Mouse (Mus musculus): ENCODE data around the gene Nsf. TPM values are rescaled to one million over a fixed set of nuclear protein-coding genes. Genes with fewer than 3 reads are reported as not detected.
A peak's percentile ranks its signal among the peaks of the same experiment; 100 is the strongest.

Gene Nsf
- polyA plus RNA-seq, 1 experiment = 297 TPM

- TF ChIP-seq POLR2A (IDR thresholded peaks at IDR 0.05; ENCODE audit: insufficient read depth, low read depth, low read length) (no peak), CTCF (IDR thresholded peaks at IDR 0.05; ENCODE audit: insufficient read depth, low read depth, low read length) (no peak)
- no peak overlapping the region for H3K4me3 ChIP-seq (ENCODE audit: insufficient read depth, low read depth, low read length)
- peaks cover 6% of the 10 kb centered on the region; the same call in 1 of the 2 replicates for H3K4me1 ChIP-seq (ENCODE audit: control insufficient read depth, insufficient read depth, low read length)
- WGBS = 59% methylated on average over 16 of the region's 16 CpGs
- H3K27ac ChIP-seq (ENCODE audit: insufficient read depth, low read depth, low read length) = no peak overlapping the region
These were observed 101.1 kb downstream of the Nsf start for GRCm38 (mm10) chr11:103852590-103853283.

GRCm38 (mm10) chr11:103848287-103848686 is 105.6 kb downstream of the Nsf start:
- Histone ChIP-seq H3K4me1 (ENCODE audit: control insufficient read depth, insufficient read depth, low read length) (peaks cover under 1% of the 10 kb centered on the region; the same call in 1 of the 2 replicates), H3K27ac (ENCODE audit: insufficient read depth, low read depth, low read length) (no peak overlapping the region), H3K4me3 (ENCODE audit: insufficient read depth, low read depth, low read length) (no peak overlapping the region)
- no peak for TF ChIP-seq POLR2A (IDR thresholded peaks at IDR 0.05; ENCODE audit: insufficient read depth, low read depth, low read length)
- no peak for TF ChIP-seq CTCF (IDR thresholded peaks at IDR 0.05; ENCODE audit: insufficient read depth, low read depth, low read length)
- WGBS = 89% methylated on average over 11 of the region's 11 CpGs

GRCm38 (mm10) chr11:103840834-103841233 is 113.0 kb downstream of the Nsf start:
- TF ChIP-seq POLR2A (IDR thresholded peaks at IDR 0.05; ENCODE audit: insufficient read depth, low read depth, low read length) (no peak), CTCF (IDR thresholded peaks at IDR 0.05; ENCODE audit: insufficient read depth, low read depth, low read length) (no peak)
- H3K4me1 ChIP-seq (ENCODE audit: control insufficient read depth, insufficient read depth, low read length) = peaks cover 12% of the 10 kb centered on the region
- H3K4me3 ChIP-seq (ENCODE audit: insufficient read depth, low read depth, low read length) = no peak overlapping the region
- 23% methylated on average over 11 of the region's 11 CpGs for WGBS
- peak overlapping the region; percentile 67 for H3K27ac ChIP-seq (ENCODE audit: insufficient read depth, low read depth, low read length)

GRCm38 (mm10) chr11:103838955-103839354 is 114.9 kb downstream of the Nsf start:
- H3K4me3 ChIP-seq (ENCODE audit: insufficient read depth, low read depth, low read length) = no peak overlapping the region
- TF ChIP-seq POLR2A (IDR thresholded peaks at IDR 0.05; ENCODE audit: insufficient read depth, low read depth, low read length) (no peak), CTCF (IDR thresholded peaks at IDR 0.05; ENCODE audit: insufficient read depth, low read depth, low read length) (no peak)
- H3K27ac ChIP-seq (ENCODE audit: insufficient read depth, low read depth, low read length) = no peak overlapping the region
- H3K4me1 ChIP-seq (ENCODE audit: control insufficient read depth, insufficient read depth, low read length) = peaks cover 12% of the 10 kb centered on the region
- 70% methylated on average over 2 of the region's 2 CpGs for WGBS

GRCm38 (mm10) chr11:103832331-103832730 is 121.5 kb downstream of the Nsf start:
- WGBS = 86% methylated on average over 4 of the region's 4 CpGs
- no peak for TF ChIP-seq CTCF (IDR thresholded peaks at IDR 0.05; ENCODE audit: insufficient read depth, low read depth, low read length)
- TF ChIP-seq POLR2A (IDR thresholded peaks at IDR 0.05; ENCODE audit: insufficient read depth, low read depth, low read length) = no peak
- H3K27ac ChIP-seq (ENCODE audit: insufficient read depth, low read depth, low read length) = no peak overlapping the region
- H3K4me1 ChIP-seq (ENCODE audit: control insufficient read depth, insufficient read depth, low read length) = no peaks in the 10 kb centered on the region; the same call in 1 of the 2 replicates
- H3K4me3 ChIP-seq (ENCODE audit: insufficient read depth, low read depth, low read length) = no peak overlapping the region

GRCm38 (mm10) chr11:103831766-103832165 is 122.1 kb downstream of the Nsf start:
- 82% methylated on average over 3 of the region's 3 CpGs for WGBS
- TF ChIP-seq CTCF (IDR thresholded peaks at IDR 0.05; ENCODE audit: insufficient read depth, low read depth, low read length) = no peak
- TF ChIP-seq POLR2A (IDR thresholded peaks at IDR 0.05; ENCODE audit: insufficient read depth, low read depth, low read length) = no peak
- no peak overlapping the region for H3K4me3 ChIP-seq (ENCODE audit: insufficient read depth, low read depth, low read length)
- no peaks in the 10 kb centered on the region; the same call in 1 of the 2 replicates for H3K4me1 ChIP-seq (ENCODE audit: control insufficient read depth, insufficient read depth, low read length)
- no peak overlapping the region for H3K27ac ChIP-seq (ENCODE audit: insufficient read depth, low read depth, low read length)

GRCm38 (mm10) chr11:103830476-103830875 is 123.4 kb downstream of the Nsf start:
- Histone ChIP-seq H3K4me1 (ENCODE audit: control insufficient read depth, insufficient read depth, low read length) (no peaks in the 10 kb centered on the region; the same call in 1 of the 2 replicates), H3K27ac (ENCODE audit: insufficient read depth, low read depth, low read length) (no peak overlapping the region), H3K4me3 (ENCODE audit: insufficient read depth, low read depth, low read length) (no peak overlapping the region)
- TF ChIP-seq CTCF (IDR thresholded peaks at IDR 0.05; ENCODE audit: insufficient read depth, low read depth, low read length) = no peak
- TF ChIP-seq POLR2A (IDR thresholded peaks at IDR 0.05; ENCODE audit: insufficient read depth, low read depth, low read length) = no peak
- 88% methylated on average over 9 of the region's 9 CpGs for WGBS

- no peaks in the 10 kb centered on the region; the same call in 1 of the 2 replicates for H3K4me1 ChIP-seq (ENCODE audit: control insufficient read depth, insufficient read depth, low read length)
- H3K4me3 ChIP-seq (ENCODE audit: insufficient read depth, low read depth, low read length) = no peak overlapping the region
- no peak overlapping the region for H3K27ac ChIP-seq (ENCODE audit: insufficient read depth, low read depth, low read length)
- WGBS = 65% methylated on average over 4 of the region's 4 CpGs
- TF ChIP-seq CTCF (IDR thresholded peaks at IDR 0.05; ENCODE audit: insufficient read depth, low read depth, low read length) (no peak), POLR2A (IDR thresholded peaks at IDR 0.05; ENCODE audit: insufficient read depth, low read depth, low read length) (no peak)
These were observed 123.9 kb downstream of the Nsf start for GRCm38 (mm10) chr11:103829956-103830355.

GRCm38 (mm10) chr11:103828866-103829265 is 125.0 kb downstream of the Nsf start:
- TF ChIP-seq CTCF (IDR thresholded peaks at IDR 0.05; ENCODE audit: insufficient read depth, low read depth, low read length) (no peak), POLR2A (IDR thresholded peaks at IDR 0.05; ENCODE audit: insufficient read depth, low read depth, low read length) (no peak)
- WGBS = 80% methylated on average over 7 of the region's 7 CpGs

More at GRCm38 (mm10) chr11:103828866-103829265, 125.0 kb downstream of the Nsf start:
- Histone ChIP-seq H3K4me1 (ENCODE audit: control insufficient read depth, insufficient read depth, low read length) (no peaks in the 10 kb centered on the region; the same call in 1 of the 2 replicates), H3K4me3 (ENCODE audit: insufficient read depth, low read depth, low read length) (no peak overlapping the region), H3K27ac (ENCODE audit: insufficient read depth, low read depth, low read length) (no peak overlapping the region)

Measured in olfactory bulb, adult 2 months (tissue).